Mouse (Mus musculus): ENCODE measurements at regions not wholly inside any gene's neighbourhood (a gene's known extent, or its start where the extent isn't known, plus 50 kb on each side); places are given as distances from the start of the nearest gene placed in this dataset.

DNA sequence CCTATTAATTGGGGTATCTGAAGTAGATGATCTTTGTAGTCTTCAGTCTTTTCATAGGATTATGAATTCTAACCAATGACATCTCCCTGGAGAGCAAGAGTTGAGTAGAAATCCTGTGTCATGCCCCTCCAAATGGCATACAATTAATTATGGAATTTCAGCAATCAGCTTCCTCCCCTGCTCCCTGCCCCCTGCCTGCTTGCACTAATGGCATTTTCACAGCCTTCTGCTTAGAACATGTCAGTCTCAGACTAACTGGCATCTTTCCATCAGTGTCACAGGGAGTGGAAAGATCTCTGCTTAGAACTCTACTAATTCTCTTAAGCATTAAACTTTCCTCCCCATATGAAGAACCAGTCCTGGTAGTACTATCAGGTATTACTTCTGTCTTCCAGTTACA lies 581.8 kb upstream of the Camk1g start:
- no peak for TF ChIP-seq CEBPB (IDR thresholded peaks at IDR 0.05; ENCODE audit: insufficient read depth, poor library complexity, severe bottlenecking)
- TF ChIP-seq POLR2A (IDR thresholded peaks at IDR 0.05; ENCODE audit: insufficient read length, low read depth): no peak
- no peak for TF ChIP-seq MAX (IDR thresholded peaks at IDR 0.05; ENCODE audit: low read depth)
- TF ChIP-seq POLR2AphosphoS2 (IDR thresholded peaks at IDR 0.05; ENCODE audit: insufficient read length, low read depth): no peak
- no peak for TF ChIP-seq E2F4 (IDR thresholded peaks at IDR 0.05; ENCODE audit: insufficient read depth)
- TF ChIP-seq USF1 (IDR thresholded peaks at IDR 0.05; ENCODE audit: low read depth): no peak
- no peak for TF ChIP-seq MYOG (IDR thresholded peaks at IDR 0.05; ENCODE audit: control insufficient read depth in 1 of 3, insufficient read depth in 1 of 3, insufficient read length in 2 of 3, low read depth in 2 of 3)
- TF ChIP-seq MYOD1 (IDR thresholded peaks at IDR 0.05; ENCODE audit: control insufficient read depth in 1 of 3, insufficient read length in 2 of 3, low read depth in 2 of 3): no peak
- no peak for TF ChIP-seq TCF3 (IDR thresholded peaks at IDR 0.05; ENCODE audit: insufficient read length, low read depth)
- no peak for TF ChIP-seq SRF (IDR thresholded peaks at IDR 0.05; ENCODE audit: control insufficient read depth, insufficient read length, low read depth)
- no peak for TF ChIP-seq REST (IDR thresholded peaks at IDR 0.05; ENCODE audit: insufficient read depth, insufficient read length)
- no peak for TF ChIP-seq TCF12 (IDR thresholded peaks at IDR 0.05; ENCODE audit: insufficient read depth, poor library complexity, severe bottlenecking)

Data from myocyte (in vitro differentiated cells).